Mouse (Mus musculus): Measurements from ENCODE around the gene Spsb4. TPM values are rescaled to one million over a fixed set of nuclear protein-coding genes. Genes with fewer than 3 reads are reported as not detected.

Spsb4 gene
- polyA plus RNA-seq, 1 experiment from 2014 or later: 1.1 TPM

DNA sequence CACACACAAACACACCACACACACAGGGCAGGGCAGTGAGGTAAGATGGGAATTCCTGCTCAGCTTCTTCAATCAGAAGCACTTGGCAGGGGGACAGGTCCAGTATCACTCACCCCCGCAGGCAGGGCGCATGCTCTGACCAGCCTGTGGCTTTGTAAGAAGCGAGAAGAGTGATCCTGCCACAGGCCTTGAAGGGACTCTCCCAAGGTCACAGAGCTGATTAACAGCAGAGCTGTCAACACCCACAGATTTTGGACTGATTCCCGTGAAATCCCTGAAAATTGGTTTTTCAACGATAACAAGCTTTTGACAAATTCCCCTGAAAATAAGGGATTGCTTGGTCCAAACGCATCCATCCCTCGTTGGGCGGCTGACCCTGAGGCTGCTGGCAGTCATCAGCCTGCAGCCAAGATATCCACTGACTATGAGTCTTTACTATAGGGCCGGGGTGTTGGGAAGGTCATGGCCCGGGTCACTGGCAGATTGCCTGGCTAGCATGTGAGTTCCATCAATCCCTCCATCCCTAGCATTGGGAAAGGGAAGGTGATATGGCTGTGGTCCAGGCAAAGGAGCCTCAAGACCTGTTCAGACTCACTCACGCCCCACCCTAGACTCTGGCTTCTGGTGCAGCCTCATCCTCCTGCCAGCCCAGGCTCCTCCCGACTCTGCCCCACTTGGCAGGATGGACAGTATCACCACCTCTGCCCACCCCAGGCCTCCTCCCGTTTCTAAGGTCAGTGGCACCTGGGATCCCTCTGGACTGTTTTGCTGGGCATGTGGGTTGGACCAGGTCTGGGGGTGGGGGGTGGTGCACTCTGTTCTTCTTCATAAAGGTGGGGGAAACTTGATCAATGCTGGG is 41.1 kb downstream of the Spsb4 start:
- Histone ChIP-seq H3K27ac (no peak overlapping the region), H3K4me2 (no peak overlapping the region), H3K4me3 (replicated peaks) (no peak overlapping the region), H3K4me1 (replicated peaks) (peaks cover 10% of the 10 kb centered on the region), H3K36me3 (no peaks in the 10 kb centered on the region), H3K9me3 (replicated peaks) (no peaks in the 10 kb centered on the region), H3K27me3 (no peaks in the 10 kb centered on the region), H3K9ac (no peak overlapping the region)
- WGBS (ENCODE audit: insufficient replicate concordance): 63% methylated on average over 13 of the region's 13 CpGs
- ATAC-seq (ENCODE audit: low read depth) (no peak), DNase-seq (no peak)

DNA sequence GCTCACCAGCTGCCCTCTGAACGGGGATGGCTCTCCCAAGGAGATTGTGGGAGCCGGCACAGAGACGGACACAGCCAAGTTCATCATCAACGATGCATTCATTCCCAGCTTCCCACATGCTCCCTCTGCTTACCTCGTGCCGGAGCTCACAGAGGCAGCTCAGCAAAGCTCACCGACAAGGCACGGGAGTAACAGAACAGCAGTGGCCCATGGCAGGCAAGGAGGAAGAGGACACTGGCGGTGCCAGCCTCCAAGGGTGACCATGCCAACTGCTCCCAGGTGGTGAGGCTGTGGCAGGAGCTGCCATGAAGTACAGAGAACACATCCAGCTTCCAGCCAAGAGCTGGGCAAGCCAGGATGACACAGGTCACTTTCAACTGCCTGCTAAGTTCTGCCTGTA is 45.6 kb downstream of the Spsb4 start:
- H3K9me3 ChIP-seq (replicated peaks): no peaks in the 10 kb centered on the region
- H3K9ac ChIP-seq: no peak overlapping the region
- no peaks in the 10 kb centered on the region for H3K36me3 ChIP-seq
- ATAC-seq (ENCODE audit: low read depth) (no peak), DNase-seq (no peak)
- no peak overlapping the region for H3K27ac ChIP-seq
- H3K4me3 ChIP-seq (replicated peaks): no peak overlapping the region
- no peak overlapping the region for H3K4me2 ChIP-seq
- no peaks in the 10 kb centered on the region for H3K27me3 ChIP-seq
- WGBS (ENCODE audit: insufficient replicate concordance): 74% methylated on average over 9 of the region's 9 CpGs
- no peaks in the 10 kb centered on the region for H3K4me1 ChIP-seq (replicated peaks)

DNA sequence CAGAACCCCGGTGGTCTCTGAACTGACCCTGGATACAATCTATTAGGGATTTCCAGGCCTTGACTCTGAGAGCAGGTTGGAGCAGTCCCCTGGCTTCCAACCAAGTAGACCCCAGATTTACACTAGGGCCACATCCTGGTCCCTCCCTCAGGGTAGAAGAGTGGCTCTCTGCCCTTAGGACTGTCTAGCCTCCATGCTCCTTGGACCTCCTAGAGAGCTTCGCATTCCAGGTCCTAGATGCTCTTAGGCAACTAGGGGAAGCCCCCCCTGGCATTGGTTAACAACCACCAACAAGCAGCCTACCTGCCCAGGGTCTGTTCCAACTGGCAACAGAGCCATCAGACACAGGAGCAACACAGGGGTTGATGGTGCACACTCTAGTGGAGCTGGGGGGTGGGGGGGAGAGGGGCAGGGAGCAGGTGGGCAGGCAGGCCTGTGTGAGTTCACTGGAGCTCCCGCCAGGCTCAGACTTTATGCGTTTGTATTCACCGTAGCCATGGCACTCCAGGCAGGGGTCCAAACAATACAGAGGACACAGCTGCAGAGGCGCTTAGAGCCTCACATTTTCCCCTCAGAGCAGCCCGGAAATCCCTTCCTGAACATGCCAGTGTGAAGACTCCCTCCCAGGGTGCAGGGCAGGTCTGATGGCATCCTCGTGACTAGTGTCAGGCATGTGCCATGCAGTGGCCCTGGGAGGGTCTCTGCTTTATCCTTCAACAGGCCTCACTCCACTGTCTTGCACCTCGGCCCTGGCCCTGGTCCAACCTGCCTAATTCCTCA is 46.8 kb downstream of the Spsb4 start:
- Histone ChIP-seq H3K9me3 (replicated peaks) (no peaks in the 10 kb centered on the region), H3K27me3 (no peaks in the 10 kb centered on the region), H3K4me3 (replicated peaks) (no peak overlapping the region), H3K4me1 (replicated peaks) (no peaks in the 10 kb centered on the region), H3K27ac (no peak overlapping the region), H3K36me3 (no peaks in the 10 kb centered on the region), H3K9ac (no peak overlapping the region), H3K4me2 (no peak overlapping the region)
- WGBS (ENCODE audit: insufficient replicate concordance): 59% methylated on average over 9 of the region's 9 CpGs
- DNase-seq (no peak), ATAC-seq (ENCODE audit: low read depth) (no peak)

DNA sequence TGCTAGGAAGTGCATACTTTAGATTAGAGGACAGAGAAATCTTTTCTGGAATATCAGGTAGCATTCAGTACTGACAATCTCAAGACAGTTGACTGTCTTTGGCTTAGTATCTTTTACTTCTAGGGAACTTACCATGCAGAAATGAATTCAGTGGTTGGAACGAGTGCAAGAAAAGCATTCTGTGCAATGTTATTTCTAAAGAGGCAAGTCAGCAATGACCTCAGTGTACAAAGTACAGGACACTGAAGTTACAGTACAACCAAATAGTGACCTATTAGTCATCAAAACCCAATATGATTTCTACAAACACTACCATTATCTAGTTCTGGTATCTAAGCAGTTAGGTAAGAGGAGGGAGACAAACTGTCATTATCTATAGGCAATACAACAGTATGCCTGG is 51.1 kb downstream of the Spsb4 start:
- H3K4me2 ChIP-seq: no peak overlapping the region
- H3K4me1 ChIP-seq (replicated peaks): no peaks in the 10 kb centered on the region
- no peaks in the 10 kb centered on the region; the same call in 1 of the 2 replicates for H3K9me3 ChIP-seq (replicated peaks)
- H3K9ac ChIP-seq: no peak overlapping the region
- no peak overlapping the region for H3K27ac ChIP-seq
- ATAC-seq (ENCODE audit: low read depth) (no peak), DNase-seq (no peak)
- H3K36me3 ChIP-seq: no peaks in the 10 kb centered on the region
- WGBS (ENCODE audit: insufficient replicate concordance): 49% methylated on average over 1 of the region's 1 CpGs
- H3K27me3 ChIP-seq: no peaks in the 10 kb centered on the region
- H3K4me3 ChIP-seq (replicated peaks): no peak overlapping the region

DNA sequence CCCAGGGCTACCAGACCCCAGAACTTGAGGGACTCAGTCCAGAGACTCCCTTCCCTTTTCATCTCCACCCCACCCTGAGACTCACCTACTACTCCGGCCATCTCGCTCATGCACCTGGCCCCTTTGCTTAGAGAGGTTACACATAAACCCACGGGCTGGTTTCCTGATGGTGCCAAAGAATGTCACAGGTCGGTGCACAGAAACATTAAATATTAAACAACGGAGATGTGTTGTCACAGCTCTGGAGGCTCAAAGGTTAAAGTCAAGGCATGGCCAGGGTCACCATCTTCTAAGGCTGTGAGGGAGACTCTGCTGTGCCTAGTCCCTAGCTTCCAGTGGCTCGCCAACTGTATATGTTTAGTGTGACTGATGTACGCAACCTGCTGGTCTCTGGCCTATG is 52.2 kb downstream of the Spsb4 start:
- no peak overlapping the region for H3K27ac ChIP-seq

DNA sequence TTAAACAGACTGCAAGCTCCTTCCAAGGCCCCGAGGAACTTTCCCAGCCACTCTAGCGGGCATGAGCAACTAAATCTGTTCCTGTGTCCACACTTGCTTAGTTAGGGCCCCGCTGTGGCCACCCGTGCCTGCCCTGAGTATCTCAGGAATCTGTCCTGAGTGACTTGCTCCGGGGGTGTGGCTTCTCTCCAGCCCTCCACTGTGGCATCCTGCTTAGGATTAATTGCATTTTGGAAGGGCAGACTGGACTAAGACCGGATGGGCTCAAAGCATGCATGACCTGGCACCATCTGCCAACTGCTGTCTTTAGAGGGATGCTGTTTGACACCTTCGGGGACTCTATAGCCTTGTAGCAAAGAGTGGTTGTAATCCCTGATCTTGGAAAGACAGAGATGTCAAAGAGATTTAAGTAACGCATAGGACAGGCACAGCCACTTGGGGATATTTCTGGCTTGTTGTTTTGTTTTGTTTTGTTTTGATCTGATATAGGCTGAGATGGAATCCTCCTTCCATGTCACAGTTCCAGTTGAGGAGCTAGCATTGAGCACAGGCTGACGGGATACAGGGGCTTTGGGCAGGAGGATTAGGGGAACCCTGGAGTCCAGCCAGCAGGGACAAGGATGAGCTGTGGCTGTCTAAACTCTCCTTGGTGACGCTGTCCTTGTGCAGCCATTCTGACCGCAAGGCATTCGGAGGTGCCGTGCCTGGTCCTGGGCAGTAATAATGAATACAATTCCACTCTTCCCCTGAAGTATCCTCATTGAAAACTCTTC is 55.0 kb downstream of the Spsb4 start:
- Histone ChIP-seq H3K27ac (no peak overlapping the region), H3K4me1 (replicated peaks) (no peaks in the 10 kb centered on the region), H3K4me3 (replicated peaks) (no peak overlapping the region), H3K4me2 (no peak overlapping the region), H3K9ac (no peak overlapping the region), H3K9me3 (replicated peaks) (no peaks in the 10 kb centered on the region; the same call in 1 of the 2 replicates), H3K36me3 (no peaks in the 10 kb centered on the region), H3K27me3 (no peaks in the 10 kb centered on the region)
- 62% methylated on average over 13 of the region's 13 CpGs for WGBS (ENCODE audit: insufficient replicate concordance)
- DNase-seq (no peak), ATAC-seq (ENCODE audit: low read depth) (no peak)

More for the DNA sequence above, 52.2 kb downstream of the Spsb4 start:
- Histone ChIP-seq H3K4me1 (replicated peaks) (no peaks in the 10 kb centered on the region), H3K4me2 (no peak overlapping the region), H3K9ac (no peak overlapping the region), H3K27me3 (no peaks in the 10 kb centered on the region), H3K9me3 (replicated peaks) (no peaks in the 10 kb centered on the region; the same call in 1 of the 2 replicates), H3K4me3 (replicated peaks) (no peak overlapping the region), H3K36me3 (no peaks in the 10 kb centered on the region)
- no peak for ATAC-seq (ENCODE audit: low read depth)
- WGBS (ENCODE audit: insufficient replicate concordance): 77% methylated on average over 7 of the region's 7 CpGs
- DNase-seq: no peak

DNA sequence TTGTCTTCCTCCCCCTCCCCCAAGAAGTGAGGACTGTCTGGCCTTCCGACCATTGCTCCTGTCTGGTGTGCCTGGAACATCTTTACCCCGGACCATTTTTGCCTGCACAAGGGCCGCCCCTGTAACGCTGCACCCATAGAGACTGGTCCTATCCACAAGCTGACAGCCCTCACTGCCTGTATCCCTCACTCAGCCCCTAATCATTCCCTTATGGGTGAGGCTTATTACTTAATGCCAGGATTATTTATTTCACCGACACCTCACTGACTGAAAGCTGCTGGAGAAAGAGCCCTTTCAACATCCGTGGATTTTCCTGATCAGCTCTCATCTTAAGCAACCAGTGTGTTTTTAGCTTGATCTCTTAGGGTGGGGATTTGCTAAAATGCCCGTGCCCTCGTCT is 55.9 kb downstream of the Spsb4 start:
- DNase-seq (no peak), ATAC-seq (ENCODE audit: low read depth) (no peak)
- Histone ChIP-seq H3K4me2 (no peak overlapping the region), H3K36me3 (no peaks in the 10 kb centered on the region), H3K27ac (no peak overlapping the region), H3K27me3 (peaks cover 3% of the 10 kb centered on the region; the same call in 1 of the 2 replicates), H3K9me3 (replicated peaks) (no peaks in the 10 kb centered on the region; the same call in 1 of the 2 replicates), H3K9ac (no peak overlapping the region), H3K4me3 (replicated peaks) (no peak overlapping the region), H3K4me1 (replicated peaks) (no peaks in the 10 kb centered on the region)
- 60% methylated on average over 8 of the region's 8 CpGs for WGBS (ENCODE audit: insufficient replicate concordance)

DNA sequence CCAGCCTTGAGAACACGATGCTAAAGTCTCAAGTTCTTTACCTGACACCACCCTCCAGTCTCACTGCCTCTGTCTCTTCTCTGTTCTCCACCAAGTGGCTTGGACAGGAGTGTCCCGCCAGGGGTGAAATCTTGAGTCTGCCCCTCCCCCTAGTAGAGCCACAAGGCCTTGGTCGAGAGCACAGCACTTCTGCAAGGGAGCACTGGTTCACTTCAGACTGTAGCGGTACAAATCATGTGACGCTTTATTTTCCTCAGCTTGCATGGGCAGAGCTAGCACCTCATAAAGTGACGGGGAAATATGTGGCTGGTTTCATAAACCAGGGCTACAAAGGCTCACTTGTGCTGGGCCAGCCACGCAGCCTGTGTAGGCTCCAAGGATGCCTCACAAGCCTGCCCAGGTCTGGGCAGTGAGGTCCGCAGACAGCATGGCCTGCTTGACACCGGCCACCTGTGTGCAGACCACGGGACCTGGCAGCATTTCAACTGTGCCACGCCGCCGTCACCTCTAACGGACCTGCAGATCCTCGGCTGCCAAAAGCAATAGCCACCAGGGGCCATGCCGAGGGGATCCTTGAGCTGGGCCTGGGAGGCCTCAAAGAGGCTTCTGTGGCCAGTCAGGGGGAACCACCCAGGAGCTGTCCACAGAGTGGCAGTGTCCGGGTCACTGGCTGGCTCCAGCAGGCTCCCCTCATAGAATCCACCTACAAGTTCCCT is 56.5 kb downstream of the Spsb4 start:
- no peak overlapping the region for H3K4me3 ChIP-seq (replicated peaks)
- no peaks in the 10 kb centered on the region for H3K36me3 ChIP-seq
- H3K4me1 ChIP-seq (replicated peaks): no peaks in the 10 kb centered on the region
- no peaks in the 10 kb centered on the region; the same call in 1 of the 2 replicates for H3K9me3 ChIP-seq (replicated peaks)
- no peak overlapping the region for H3K4me2 ChIP-seq
- H3K27me3 ChIP-seq: peaks cover 7% of the 10 kb centered on the region; the same call in 1 of the 2 replicates
- no peak overlapping the region for H3K9ac ChIP-seq
- DNase-seq (no peak), ATAC-seq (ENCODE audit: low read depth) (no peak)
- no peak overlapping the region for H3K27ac ChIP-seq
- whole genome bisulfite sequencing (ENCODE audit: insufficient replicate concordance): 72% methylated on average over 17 of the region's 17 CpGs

DNA sequence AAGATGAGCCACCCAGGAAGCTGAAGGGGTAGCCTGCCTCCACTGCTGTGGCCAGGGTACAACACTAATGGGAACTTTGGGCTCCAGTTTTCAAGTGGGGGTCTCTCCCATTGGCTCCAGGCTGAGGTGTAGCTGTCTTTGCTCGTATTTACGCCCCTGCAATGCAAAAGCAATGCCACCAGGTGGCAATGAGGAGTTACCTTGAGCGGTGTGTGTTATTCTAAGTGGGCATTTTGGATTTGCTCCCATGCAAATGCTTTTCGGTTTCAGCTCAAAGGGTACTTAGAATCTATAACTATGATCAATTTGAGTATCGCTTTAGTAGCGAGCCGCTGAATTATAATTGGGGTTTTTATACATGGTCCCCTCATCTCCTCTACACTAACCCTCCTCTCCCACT is 57.6 kb downstream of the Spsb4 start:
- peaks cover 10% of the 10 kb centered on the region; the same call in 1 of the 2 replicates for H3K27me3 ChIP-seq
- no peaks in the 10 kb centered on the region for H3K4me1 ChIP-seq (replicated peaks)
- H3K4me3 ChIP-seq (replicated peaks): no peak overlapping the region
- no peak overlapping the region for H3K4me2 ChIP-seq
- no peaks in the 10 kb centered on the region; the same call in 1 of the 2 replicates for H3K9me3 ChIP-seq (replicated peaks)
- 47% methylated on average over 7 of the region's 7 CpGs for WGBS (ENCODE audit: insufficient replicate concordance)
- ATAC-seq (ENCODE audit: low read depth) (no peak), DNase-seq (no peak)
- no peak overlapping the region for H3K27ac ChIP-seq
- H3K36me3 ChIP-seq: no peaks in the 10 kb centered on the region
- no peak overlapping the region for H3K9ac ChIP-seq

DNA sequence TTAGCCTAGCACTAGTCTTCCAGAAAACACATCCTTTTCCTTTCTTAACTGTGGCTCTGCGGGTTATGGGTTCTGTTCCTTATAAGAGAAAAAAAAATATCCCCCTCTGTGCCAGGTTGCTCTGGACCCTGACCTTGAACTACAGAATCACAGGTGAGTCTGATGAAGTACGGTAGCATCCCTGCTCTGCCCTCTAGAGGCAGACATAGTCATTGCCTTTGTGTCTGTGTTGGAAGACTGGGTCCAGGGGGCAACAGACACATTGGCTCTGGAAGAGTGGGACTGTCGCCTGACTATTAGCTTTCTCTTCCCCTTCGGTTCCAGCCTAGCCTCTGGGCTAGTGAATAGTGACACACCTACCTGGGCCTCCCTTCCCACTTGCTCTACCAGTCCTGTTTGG is 58.4 kb downstream of the Spsb4 start:
- WGBS (ENCODE audit: insufficient replicate concordance): 57% methylated on average over 4 of the region's 4 CpGs
- Histone ChIP-seq H3K4me3 (replicated peaks) (no peak overlapping the region), H3K9me3 (replicated peaks) (no peaks in the 10 kb centered on the region; the same call in 1 of the 2 replicates), H3K36me3 (no peaks in the 10 kb centered on the region), H3K9ac (no peak overlapping the region), H3K27ac (no peak overlapping the region), H3K4me2 (no peak overlapping the region), H3K4me1 (replicated peaks) (no peaks in the 10 kb centered on the region), H3K27me3 (peaks cover 17% of the 10 kb centered on the region; the same call in 1 of the 2 replicates)
- DNase-seq (no peak), ATAC-seq (ENCODE audit: low read depth) (no peak)

All from liver, embryonic 13.5 days (tissue).